Mouse (Mus musculus) ovary, adult 18-20 months (tissue): ENCODE data around the gene Dnttip1.

ENCODE experiments used
- DNase-seq: peaks from one replicate; pipeline ENCODE4 v3.0.0; 2022; ENCODE audit warnings: low spot score, mixed read lengths

Gene Dnttip1

DNA sequence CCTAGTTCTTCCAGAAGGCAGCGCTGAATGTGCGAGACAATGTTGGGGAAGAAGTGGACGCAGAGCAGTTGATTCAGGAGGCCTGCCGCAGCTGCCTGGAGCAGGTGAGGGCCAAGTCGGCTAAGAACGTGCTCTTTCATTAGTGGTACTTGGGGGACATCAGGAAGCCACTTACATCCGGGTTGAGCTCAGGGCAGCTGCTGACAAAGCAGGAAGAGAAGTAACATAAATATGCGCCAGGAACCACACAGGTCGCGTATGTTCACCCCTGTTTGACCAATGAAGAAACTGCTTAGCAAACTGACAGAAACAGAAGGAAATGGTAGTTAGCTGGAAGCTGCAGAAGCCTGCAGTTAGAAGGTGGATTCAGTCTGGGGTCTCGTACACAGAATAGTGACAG lies 8.3 kb downstream of the Dnttip1 start:
- DNase-seq: no peak

DNA sequence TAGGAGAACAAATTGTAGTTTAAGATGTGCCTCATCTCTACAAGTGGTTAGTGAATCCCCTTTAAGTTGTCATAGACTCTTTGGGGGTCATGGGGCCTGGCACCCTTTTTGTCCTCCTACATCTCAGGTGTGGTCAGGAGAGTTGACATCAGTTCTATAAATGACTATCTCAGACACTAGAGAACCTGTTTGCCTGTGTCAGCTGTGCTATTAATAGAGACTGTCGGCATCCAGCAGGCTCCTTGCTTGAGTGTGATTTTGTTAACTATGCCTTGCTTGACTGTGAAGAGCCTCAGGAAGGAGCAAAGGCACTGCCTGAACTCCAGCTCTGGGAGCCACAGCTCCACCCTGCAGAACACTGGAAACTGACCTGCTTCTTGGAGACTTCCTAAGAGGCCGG lies 9.0 kb downstream of the Dnttip1 start:
- DNase-seq: no peak

DNA sequence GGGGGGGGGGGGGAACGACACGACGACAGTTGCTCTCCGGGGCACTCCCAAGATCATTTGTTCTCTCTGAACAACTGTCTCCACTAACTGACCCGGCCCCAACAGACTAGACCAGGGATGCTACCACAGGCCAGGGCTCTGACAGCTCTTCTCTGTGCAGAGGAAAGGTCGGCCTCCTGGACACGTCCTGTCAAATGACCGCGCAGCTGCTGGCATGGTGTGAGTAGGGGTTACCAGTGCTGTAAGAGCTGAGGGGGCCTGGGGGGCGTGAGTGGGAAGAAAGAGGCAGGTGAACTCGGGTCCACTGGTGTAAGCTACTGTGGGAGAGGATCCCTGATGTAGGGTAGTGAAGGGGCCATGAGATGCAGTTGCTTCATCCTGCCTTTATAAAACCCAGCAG lies 12.1 kb downstream of the Dnttip1 start:
- no peak for DNase-seq

DNA sequence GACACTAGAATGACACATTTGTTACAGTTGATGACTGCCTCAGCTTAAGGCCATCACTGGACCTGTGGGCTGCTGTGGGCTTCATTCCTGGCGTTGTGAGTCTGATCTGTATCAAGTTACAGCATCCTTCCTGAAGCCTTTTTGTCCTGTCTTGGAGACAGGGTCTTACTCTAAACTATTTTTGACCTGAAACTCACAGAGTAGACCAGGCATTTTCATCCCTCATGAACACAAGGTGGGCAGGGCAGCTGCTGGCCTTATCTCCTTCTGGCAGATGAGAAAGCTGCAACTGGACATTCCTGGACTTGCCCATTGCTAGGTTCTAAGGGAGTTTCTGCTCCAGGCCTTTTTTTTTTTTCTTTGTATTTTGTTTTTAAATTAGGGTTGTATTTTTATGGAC lies 12.9 kb downstream of the Dnttip1 start:
- DNase-seq: no peak

DNA sequence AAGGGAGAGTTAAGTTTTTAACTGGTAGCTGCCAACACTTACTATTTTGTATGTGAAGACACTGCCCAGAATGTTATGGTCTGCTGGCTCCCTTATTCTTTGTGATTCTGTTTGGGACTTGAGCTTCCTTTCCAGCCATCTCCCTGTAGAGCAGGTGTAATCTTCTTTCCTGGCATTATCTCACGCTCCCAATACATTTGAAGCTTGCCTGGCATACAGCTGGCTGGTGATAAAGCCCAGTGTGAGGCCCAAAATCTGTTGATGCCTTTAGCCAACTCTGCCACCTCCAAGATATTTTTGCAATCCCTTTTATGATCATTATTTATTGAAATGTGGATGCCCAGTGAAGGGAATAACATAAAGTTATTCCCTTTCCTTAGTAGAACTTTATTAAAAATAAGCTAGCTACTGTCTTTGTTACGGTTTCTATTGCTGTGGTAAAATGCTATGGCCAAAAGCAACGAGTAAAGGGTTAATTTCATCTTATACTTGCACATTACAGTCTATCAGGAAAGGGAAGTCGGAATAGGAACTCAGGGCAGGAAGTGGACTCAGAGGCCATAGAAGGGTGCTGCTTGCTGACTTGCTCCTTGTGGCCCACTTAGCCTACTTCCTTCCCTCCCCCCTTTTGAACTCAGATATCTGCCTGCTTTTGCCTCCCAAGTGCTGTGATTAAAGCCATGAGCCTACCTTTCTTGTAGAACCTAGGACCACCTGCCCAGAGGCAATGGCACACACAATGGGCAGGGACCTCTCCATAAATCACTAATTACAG lies 14.5 kb downstream of the Dnttip1 start:
- DNase-seq: no peak

DNA sequence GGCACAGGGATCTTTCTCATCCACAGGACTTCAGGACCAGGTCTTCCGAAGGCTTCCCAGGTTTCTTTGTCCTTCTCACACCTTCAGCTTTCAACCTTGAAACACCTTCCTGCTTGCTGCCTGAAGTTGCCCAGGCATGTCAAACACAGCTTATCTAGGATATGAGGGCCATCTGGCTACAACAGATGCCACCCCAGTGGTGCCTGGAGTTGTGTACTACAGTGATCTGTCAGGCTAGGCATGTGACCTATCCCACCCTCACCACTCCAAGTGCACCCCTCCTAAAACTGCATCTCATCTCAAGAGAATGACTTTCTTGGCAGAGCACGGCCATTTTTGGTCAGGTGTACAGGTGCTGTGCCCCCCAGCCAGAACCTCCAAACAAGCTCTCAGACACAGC lies 15.7 kb downstream of the Dnttip1 start:
- no peak for DNase-seq

DNA sequence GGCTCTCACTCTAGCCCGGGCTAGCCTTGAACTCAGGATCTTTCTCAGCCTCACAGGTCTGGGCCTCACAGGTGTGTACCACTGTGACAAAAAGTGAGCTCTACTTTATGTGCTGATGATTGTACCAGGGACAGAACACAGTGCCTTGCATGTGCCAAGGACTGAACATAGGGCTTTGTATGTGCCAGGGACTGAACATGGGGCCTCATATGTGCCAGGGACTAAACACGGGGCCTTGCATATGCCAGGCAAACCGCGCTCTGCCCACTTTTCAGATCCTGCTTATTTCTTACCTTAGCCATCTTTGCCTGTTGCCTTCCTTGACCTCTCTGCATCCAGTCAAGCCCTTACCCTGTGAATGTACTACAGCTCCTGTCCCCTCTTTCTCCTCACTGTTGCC lies 16.2 kb downstream of the Dnttip1 start:
- DNase-seq: no peak

DNA sequence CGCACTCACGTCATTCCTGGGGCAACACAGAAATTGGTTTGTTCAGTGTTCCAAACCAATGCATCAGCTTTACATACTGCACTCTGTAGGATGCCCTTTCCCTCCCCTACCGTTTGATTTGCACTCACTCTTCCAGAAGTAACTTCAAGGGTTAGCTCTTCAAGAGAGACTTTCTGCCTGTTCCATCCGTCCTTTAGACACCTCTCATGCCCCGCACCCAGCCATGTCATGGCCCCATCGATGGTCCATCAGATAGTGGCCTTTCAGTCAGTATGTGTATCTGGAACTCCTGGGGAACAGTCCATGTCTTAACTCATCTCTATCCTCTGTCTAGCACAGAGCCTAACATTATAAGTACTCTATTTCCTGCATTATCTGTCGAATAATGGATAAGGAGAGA lies 16.8 kb downstream of the Dnttip1 start:
- no peak for DNase-seq

DNA sequence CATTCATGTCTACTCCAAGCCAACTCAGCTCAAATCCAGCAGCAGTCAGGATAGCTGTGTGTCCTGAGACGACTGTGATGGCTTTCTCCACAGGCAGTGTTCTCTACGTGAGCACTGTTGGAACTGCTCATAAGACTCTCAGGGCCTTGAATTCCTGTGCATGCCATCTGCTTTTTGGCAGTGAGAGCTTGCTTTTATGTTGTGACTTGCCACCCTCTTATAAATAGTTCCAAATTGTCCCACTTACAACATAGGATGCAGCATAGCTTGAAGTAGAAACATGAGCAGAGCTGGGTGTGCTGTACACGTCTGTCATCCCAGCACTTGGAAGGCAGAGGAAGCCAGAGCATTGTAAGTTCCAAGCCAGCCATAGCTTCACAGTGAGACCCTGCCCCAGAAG lies 20.1 kb downstream of the Dnttip1 start:
- no peak for DNase-seq

DNA sequence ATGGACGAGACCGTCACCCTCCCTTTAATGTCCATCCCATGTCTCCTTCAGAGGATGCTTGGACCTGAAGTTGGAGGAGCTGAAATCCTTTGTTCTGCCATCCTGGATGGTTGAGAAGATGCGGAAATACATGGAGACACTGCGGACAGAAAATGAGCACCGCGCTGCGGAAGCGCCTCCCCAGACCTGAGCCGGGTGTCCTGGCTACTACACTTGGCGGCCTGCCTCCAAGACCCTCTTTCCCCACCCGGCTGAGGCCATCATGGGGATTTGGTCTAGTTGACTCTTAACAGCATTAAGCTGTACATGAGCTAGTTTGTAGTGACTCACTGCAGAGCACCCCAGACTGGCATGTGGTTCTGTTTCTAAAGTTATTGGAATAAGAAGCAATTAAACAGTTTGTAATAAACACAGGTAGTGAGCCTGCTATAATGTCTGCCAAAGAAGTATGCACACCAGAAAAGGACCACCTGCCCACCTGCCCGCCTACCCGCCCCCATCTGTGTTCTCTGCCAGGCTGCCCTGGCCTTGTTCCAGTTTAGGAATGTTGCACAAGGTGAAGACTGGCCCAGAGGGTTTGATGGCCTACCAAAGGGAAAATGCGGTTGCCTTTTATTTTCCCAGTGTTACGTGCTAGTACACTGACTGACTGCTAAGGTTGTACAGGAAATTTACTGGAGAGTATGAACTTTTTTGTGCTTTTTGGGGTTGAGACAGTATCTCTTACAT lies 22.2 kb downstream of the Dnttip1 start:
- no peak for DNase-seq

DNA sequence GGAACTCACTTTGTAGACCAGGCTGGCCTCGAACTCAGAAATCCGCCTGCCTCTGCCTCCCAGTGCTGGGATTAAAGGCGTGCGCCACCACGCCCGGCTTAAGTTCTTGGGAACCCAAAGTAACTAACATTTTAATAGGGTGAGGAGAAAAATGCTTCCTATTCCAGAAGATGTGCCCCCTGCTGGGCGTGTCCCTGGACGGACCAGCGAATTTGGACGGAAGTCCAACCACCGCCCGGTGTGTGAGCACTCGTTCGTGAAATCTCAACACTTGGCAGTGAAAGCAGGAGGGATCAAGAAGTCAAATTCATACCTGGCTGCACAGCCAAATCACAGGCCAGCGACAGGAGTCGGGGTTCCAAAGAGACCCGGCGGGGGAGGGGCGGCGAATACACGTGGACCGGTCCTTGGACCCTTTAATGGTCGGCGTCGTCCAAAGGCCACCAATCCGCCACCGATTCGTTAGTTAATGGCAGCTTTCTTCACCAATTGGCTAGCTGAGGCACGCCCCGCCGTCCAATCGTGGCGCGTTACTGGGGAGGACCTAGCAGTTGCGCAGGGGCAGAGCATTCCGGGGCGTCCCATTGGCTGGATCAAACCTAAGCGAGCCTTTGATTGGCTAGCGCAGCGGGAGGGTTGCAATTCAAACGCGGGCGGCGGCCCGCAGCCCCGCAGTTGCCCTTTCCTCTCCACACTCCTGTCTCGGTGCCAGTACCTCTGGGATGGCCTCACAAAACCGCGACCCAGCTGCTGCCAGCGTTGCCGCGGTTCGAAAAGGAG lies 23.7 kb downstream of the Dnttip1 start, which contains the start of gene Ube2c:
TSS of gene Ube2c (plus strand) at position 641 of the 780 bp plus-strand sequence.
- DNase-seq: peak; percentile 98

DNA sequence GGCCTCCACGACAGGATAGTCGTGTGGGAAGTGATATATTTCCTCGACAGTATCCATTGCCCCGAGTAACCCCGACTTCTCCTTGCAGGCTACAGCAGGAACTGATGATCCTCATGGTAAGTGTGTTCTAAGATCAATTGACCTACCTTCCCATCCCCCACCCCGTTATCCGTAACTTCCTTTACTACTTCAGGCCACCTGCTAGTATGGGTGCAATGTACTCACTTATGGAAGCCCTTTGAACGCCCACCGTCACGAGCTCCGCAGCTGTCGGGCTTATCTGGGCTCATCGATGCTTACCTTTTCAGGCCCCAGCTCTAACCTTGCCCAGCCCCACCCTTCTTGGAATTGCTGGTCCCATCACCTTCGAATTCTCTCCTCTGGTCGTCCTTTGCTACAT lies 24.5 kb downstream of the Dnttip1 start:
- no peak for DNase-seq

DNA sequence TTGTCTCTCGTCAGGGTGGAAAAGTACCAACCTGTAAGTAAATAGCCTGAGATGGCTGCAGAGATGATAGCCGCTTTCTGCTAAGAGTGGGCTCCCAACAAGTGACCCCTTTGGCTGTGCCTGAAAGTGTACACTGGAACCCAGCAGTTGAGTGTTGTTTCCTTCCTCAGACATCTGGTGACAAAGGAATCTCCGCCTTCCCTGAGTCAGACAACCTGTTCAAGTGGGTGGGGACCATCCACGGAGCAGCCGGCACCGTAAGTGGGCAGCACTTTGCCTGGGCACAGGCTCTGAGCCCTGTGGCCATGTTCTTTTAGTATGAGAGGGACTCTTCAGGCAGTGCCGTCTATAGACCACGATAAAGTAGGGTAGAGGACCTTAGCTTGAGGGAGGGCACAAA lies 25.3 kb downstream of the Dnttip1 start:
- DNase-seq: no peak

DNA sequence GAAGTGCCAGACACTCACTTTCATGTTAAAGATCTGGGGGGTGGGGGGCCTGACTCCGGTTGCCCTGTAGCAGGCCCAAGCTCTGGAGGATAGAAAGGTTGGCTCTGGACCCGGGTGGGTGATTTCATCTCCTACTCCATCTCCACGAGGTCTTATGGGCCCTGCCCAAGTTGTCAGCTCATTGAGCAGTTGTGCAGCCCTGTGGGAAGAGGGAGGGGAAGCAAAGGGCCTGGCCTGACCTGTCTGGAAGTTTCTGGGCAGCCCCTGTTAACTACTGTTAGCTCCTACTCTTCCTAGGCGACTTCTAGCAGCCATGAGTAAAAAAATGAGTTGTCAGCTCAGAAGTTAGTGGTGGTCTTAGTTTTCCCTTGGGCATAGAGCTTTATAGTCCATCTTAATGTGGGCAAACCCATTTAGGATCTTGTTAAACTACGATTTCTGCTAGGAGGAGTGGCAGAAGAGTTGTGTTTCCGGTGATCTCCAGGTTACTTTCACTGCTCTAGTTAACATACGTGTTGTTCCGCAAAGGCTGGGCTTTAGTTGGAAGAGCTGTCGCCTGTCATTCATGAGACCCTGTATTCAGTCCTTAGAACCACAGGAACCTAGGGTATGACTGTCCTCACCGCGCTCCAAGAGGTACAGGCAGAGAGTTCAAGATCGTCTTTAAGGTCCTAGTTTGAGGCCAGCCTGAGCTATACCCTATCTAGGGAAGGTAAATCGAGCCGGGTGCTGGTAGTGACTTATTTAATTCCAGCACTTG lies 27.6 kb downstream of the Dnttip1 start:
- no peak for DNase-seq

DNA sequence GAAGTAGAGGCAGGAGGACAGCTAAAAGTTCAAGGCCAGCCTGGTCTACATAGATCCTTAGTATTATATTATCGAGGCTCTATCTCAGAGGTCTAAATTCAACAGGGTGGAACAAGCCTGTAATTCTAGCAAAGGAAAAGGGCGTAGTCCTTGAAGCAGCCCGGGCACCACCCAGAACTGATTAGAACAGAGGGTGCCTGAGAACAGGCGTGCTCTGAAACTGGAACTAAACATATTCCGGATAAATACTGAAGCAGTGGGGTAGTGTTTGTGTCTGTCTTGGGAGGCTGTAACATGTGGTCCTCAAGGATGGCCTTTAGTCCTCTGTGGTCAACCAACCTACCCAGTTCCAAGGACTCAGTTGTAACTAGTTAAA lies 28.2 kb downstream of the Dnttip1 start:
- no peak for DNase-seq

DNA sequence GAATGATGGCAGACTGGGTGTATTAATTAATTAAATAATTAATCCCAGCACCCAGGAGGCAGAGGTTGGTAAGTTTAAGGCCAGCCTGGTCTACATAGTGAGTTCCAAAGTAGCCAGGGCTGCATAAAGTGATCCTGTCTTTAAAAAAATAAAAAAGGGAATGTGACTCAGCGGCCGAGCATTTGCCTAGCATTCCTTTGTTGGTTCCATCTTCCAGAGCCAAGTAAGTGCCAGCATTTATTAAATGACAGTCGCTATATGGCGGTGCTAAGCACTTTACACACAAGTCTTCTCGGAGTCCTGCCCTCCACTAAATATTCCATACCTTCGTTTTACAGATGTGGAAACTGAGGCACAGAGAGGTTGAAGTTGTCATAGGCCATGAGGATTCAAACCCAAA lies 30.3 kb downstream of the Dnttip1 start:
- no peak for DNase-seq

DNA sequence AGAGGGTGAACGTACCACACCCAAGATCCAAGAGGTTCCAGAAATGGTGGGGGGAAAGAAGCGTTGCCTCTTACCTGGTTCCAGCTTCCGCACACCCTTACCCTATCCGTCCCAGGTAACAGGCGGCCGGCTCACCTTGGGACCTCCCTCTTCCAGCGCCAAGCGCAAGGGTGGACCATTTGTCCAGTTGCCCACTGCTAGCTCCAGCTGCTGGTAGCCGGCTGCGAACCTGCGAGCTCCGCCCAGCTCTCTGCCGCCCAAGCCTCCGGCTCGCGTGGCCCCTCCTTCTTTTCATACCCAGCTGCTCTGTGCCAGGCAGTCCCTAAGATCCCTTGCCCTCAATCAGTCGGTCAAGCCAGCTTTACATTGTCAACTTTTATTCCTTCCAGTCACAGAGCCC lies 31.0 kb downstream of the Dnttip1 start:
- no peak for DNase-seq

DNA sequence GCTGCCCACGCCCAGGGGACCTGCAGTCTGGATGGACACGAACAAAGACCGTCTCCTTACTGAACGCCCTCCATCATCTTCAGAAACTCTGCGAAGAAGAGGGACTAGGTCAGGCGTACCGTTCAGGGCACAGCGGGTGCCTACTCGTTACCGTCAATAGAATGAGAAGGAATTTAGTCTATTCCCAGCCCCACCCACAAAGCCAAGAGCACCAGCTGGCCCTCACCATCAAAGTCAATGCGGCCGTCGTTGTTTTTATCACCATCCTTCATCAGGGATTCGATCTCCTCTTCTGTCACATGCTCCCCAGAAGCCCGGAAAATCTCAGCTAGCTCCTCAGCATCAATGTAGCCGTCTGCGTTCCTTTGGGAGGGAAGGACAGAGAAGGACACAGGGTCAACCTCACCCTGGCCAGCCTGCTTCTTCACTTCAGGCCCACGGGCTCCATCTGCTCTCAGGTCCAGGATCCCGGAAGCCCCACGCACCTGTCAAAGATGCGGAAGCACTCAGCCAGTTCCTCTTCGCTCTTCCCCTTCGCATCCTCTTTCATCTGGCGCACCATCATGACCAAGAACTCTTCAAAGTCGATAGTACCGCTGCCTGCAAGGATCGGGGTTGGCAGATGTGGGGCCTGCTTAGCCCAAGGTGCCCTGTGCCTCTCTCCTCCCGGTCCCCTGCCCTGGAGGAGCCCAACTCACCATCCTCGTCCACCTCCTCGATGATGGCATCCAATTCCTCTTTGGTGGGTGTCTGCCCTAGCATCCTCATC lies 31.6 kb downstream of the Dnttip1 start:
- no peak for DNase-seq

DNA sequence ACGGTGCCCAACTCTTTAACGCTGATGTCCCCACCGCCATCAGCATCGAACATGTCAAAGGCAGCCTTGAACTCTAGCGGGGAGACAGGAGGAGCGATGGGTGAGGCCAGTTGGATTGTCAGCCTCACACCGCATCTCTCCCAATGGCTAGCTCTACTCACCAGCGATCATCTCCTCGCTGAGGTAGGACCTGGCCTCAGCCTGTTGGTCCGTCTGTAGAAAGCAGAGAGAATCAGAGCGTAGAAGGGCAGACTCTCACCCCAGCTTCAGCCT lies 32.2 kb downstream of the Dnttip1 start:
- no peak for DNase-seq

DNA sequence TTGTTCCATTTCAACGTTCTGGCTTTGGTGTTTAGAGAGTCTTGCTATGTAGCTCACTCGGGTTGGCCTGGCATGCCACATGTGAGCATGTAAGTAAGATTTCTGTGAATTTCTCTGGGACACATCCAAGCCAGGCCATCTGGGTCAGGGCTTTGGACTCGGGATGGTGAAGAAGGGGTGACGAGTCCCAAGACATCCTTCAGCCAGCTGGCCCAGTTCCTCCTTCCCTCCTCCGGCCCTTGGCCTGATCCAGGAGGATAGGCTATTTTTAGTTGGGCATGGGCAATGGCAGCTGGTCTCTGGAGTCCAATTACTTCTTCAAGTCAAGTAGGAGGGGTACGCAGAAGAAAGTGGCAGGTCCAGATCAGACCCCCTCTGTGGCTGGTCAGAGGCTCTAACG lies 33.0 kb downstream of the Dnttip1 start:
- no peak for DNase-seq

DNA sequence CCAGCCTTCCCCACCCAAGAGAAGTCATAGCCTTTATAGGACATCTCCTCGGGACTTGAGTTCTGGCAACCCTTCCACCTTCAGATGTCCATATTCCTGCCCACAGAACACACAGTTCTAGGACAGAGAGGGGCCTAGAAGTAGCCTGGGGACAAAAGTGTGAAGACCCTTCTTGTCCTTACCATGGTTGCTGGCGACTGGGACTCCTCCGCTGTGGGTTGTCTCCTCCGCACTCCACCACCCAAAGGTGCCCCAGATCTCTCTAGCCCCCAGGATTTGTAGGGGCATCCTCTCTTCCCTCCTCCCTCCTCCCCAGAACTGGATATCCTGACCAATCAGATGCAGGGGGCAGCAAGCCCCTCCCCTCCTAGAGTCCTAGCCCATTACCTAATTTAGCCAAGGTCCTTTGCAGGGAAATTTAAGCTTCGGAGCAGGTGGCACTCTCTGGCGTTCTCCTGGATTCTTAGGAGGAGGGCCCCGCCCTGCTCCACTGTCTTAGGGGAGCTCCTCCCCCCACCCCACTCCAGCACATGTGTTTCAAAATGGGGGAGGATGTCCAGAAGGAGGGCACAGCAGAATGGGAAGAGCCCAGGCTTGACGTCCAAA lies 33.8 kb downstream of the Dnttip1 start, which contains the start of gene Tnnc2:
TSS of gene Tnnc2 (minus strand) at position 487 of the 606 bp plus-strand sequence.
- no peak for DNase-seq
